Mouse (Mus musculus): ENCODE data around the gene Maneal.
A peak's percentile ranks its signal among the peaks of the same experiment; 100 is the strongest.

The Maneal gene

DNA sequence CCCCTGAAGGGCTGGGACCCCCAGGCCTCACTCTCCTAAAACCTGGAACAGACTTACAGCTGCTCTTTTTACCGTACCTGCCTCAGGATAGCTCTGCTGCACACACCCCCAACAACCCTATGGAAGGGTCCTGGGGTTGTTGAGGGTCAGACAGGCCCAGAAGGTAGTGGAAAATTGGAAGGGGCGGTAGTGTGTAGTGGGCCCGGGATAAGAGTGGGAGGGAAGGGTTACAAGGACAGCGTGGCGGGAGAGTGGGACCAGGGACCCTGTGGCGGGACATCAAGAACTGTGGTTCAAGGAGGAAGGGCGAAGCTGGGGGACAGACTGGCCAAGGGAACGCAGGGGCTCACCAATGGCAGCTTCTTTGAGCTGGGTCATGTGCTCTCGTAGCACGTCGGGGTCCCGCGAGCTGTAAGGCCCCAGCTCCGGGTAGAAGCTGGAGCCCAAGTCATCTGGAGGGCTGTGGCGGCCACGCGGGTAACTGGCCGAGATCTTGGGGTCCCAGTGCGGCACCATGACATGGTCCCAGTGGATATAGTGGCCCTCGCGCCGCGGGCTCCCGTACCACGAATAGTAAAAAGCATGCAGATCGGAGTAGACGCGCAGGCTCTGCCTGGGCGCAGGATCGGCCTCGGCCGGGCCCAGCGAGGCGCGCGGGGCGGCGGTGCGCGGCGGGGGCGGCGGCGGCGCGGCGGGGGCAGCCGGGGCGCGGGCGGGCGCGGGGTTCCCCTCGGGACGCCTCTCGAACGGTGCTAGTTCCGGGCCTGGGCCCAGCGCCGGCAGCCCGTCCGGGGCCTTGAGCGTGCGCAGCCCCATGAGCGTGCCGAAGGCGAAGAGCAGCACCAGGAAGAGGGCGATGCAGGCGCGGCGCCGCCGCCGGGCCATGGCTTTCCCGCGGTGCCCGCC, at the start of gene Maneal:
TSS of gene Maneal (minus strand) at position 889 of the 906 bp plus-strand sequence.
- DNase-seq (ENCODE audit: extremely low spot score, low spot score): peak; percentile 31

DNA sequence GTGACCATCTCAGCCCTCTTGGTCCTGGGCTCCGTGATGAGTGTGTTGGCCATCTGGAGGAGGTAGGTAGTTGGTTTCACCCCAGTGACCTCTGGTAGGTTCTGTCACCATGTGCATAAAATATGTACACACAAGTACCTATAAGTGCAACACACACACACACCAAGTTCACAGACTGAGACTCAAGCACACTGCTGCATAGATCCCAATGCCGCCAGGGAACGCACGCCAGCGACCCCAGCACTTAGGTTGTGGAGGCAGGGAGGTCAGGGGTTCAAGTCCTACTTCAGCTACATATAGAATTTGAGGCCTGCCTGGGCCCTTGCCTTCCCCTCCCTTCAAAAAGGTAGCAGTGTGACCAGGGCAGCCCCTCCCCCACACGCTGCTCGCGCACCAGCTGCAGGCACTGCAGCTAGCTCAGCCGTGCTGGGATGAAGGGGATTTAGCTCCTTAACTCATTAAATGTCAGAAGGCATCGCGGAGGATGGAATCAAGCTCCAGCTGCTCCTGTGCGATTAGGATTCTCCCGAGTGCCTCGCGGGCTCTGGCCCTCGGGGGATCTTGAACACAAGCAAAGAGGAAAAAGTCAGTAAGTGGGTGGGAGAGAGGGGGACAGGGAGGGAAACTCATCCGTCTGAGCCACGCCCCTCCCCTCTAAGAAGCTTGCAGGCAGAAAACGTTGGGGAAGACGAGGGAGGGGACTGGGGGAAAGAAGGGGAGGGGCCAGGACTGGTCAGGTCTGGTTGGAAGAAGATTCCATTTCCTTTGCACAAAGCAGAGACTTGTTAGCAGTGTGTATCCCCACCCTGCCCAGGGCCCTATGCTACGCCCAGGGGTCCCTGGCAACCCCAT, 44.2 kb upstream of the Maneal start:
- DNase-seq (ENCODE audit: extremely low spot score, low spot score): peak; percentile 61

DNA sequence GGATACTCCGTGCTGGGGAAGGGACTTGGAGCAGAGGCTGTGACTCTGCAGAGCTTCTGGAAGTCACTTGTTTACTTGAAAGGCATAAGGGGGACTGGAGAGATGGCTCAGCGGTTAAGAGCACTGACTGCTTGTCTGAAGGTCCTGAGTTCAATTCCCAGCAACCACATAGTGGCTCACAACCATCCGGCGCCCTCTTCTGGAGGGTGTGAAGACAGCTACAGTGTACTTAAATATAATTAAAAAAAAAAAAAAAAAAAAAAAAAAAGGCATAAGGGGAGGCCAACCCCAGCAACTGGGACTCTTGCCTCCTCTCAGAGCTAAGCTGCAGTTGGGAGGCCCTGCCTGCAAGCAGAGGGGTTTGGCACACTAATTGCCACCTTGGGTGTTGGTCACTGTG, 43.4 kb upstream of the Maneal start:
- no peak for DNase-seq (ENCODE audit: extremely low spot score, low spot score)

DNA sequence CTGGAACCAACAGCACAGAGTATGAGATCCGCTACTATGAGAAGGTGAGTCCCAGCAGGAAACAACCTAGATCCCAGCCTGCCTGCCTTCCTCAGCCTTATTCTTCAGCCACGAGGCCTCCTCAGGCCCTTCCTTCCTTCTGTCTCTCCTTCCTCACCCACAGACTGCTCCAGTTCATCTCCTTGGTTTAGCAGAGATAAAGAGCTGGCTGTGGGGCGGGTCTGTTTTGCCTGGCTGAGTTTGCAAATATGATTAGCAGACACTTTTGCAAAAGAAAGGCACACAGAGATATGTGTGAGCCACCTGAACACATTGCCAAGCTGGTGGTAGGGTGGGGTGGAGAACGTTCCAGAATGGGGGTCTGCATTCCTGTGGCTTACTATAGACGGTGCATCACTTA, 37.9 kb upstream of the Maneal start:
- DNase-seq (ENCODE audit: extremely low spot score, low spot score): no peak

DNA sequence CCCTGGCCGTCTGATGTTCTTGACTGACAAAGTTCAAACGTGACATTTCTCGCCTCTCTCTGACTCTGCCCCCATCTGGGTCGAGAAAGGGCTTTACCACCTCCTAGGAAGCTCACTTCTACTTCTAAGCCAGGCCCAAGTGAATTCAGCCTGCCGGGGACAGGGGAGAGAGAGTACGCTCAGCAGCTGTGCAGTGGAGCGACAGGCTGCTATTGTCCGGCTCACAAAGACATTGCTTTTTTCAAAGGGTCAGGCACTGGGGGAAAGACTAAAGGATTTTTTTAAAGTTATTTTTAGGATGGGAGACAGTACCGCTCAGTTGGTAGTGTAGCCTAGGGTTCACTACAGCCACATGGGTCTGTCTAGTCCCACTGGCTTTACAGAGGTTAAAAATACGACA, 36.5 kb upstream of the Maneal start:
- no peak for DNase-seq (ENCODE audit: extremely low spot score, low spot score)

DNA sequence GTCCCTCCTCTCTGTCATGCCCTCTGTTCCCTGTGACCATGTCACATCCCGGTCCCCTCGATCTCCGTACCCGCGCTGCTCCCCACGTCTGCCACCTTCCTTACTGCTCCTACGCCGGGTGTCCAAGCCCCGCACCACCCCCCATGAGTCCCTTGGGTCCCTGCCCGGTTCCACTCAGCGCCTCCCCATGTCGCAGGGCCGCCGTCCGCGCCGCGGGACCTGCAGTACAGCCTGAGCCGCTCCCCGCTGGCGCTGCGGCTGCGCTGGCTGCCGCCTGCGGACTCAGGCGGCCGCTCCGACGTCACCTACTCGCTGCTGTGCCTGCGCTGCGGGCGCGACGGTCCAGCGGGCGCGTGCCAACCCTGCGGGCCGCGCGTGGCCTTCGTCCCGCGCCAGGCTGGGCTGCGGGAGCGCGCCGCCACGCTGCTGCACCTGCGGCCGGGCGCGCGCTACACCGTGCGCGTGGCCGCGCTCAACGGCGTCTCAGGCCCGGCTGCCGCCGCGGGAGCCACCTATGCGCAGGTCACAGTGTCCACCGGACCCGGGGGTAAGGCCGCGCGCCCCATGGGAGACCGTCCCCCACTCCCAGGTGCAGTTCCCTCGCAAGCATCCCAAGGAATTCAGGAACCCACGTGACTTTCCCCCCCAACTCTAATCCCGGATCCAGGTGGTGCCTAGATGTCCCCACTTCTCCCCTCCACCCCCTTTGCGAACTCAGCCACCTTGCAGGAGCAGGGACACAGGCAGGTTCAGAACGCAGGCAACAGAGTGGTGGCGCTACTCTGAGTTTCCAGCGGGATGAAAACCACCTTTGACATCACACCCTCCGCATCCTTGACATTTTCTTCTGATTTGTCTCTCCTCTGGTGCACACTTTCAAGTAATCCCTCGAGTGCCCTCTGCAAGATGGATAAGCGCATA, 32.8 kb upstream of the Maneal start:
- peak; percentile 42 for DNase-seq (ENCODE audit: extremely low spot score, low spot score)

DNA sequence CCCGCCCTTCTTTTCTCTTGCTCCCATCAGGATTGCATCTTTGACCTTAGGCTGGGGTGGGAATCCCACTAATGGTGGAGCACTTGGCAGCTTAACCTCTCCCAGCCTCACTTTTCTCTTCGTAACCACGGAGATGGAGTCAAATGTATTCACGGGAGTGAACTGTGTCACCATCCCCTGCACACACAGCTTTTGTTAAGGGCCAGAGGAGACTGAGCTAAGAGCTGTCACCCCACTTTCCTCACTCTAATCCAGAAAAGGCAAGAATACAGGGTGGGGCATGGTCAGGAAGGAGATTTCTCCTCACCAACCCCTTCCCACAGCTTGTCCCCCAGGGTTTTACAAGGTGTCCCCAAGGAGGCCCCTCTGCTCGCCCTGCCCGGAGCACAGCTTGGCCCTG, 31.8 kb upstream of the Maneal start:
- no peak for DNase-seq (ENCODE audit: extremely low spot score, low spot score)

DNA sequence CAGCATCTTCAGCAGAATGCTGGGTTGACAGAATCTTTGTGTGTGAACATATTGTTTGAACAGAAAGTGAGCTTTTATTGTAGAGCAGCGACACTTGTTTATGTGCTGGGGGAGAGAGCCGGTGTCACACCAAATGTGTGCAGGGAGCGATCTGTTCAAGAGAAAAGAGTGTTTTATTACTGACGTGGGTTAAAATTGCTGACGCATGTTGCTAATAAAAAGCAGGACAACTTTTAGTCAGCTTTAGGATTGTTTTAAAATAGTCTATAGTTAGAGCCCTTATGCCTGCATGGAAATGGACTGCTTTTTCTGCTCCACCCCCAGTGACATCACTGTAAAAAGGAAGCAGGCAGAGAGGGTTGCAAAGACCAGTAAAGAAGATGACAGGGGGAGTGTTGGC, 28.9 kb upstream of the Maneal start:
- DNase-seq (ENCODE audit: extremely low spot score, low spot score): no peak

DNA sequence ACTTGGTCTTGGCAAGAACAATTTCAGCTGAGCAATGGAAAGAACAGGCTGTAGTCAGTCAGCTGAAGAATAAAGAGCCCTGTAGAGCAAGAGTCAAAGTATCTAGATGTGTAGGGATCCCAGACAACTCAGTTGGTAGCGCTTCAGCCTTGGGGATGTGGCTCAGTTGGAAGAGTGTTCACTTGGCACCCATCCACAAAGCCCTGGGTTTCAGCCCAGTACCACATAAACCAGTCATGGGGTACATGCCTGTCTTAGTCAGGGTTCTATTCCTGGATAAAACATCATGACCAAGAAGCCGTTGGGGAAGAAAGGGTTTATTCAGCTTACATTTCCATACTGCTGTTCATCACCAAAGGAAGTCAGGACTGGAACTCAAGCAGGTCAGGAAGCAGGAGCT, 28.0 kb upstream of the Maneal start:
- DNase-seq (ENCODE audit: extremely low spot score, low spot score): no peak

DNA sequence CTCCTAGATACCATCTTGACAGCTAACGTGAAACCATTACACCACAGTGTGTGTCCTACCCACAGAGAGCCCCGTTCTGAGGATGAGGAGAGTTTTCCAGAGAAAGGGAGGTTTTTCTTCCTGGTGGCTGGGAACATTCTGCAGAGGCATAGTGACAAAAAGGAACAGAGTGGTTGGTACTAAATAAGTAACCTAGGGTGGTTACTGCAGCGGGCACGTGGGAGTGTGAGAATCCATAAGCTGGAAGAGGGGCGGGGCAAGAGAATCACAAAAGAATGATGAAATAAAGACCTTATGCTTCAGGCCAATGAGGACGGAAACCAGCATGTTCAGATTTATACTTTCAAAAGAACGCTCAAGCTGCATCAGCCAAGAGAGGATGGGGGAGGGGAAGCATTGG, 26.7 kb upstream of the Maneal start:
- DNase-seq (ENCODE audit: extremely low spot score, low spot score): no peak

DNA sequence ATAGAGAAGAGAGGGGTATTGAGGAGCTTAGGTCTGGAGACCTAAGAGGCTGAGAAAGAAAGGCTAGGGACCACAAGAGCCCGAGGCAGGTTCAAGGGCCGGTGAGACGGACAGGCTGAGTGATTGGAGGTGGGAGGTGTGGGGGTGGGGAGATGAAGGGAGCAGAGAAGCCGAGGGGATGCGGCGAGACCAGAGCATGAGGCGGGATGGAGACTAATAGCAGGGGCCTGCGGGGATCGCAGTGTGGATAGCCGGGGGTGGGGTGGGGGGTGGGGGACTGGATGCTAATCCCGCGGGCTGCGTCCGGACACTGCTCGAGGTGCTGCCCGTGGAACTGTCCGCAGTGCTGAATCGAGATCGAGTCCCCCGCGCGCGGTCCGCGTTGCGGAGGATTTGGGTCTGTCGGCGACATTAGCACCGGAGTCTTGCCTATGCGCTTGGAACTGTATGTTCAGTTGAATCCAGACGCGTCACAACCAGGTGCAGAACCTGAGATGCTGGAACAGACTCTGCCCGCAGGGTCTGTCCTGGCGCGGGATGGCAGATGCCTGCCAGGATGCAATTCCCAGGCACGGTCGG, 20.3 kb upstream of the Maneal start:
- DNase-seq (ENCODE audit: extremely low spot score, low spot score): peak; percentile 58

DNA sequence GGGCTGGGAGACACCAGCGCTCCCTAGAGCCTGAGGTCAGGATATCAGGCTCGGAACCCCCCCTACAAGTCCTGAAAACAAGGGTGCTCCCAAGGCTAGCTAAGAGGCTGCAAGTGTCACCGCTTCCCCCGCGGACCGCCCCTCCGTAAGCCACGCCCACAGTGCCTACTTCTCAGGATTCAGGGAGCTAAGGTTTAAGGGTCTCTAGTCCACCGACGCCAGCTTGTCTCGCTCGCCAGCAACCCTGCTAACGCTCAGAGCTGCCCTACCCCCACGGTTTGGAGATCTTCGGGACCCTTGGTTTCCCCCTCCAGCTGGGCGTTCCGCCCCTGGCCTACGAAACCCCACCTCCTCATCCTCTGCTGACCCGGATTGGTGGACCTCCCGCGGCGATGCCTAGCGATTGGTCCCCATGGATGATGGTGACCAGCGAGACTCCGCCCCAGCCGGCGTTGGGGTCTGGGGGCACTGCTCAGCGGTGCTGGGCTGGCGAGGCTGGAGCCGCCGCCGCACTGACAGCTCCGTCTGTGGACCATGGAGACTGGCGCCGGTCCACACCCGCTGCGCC, 19.5 kb upstream of the Maneal start:
- DNase-seq (ENCODE audit: extremely low spot score, low spot score): peak; percentile 88

DNA sequence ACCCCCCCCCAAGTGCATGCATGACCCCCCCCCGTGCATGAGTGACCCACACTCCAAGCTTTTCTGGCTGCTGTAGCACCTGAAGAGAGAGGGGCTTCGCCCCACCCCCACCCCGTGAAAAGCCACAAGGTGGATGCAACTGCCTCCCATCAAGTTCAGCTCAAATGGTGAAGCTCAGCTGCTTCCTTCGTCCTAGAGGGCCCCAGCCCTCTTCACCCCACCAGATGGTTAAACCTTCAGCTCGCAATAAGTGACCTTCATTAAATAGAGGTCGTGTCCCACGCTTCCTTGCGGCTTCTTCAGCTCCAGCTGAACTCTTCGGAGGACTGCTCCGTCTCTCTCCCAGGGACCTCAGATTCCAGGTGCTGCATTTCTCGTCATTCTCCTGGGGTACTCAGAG, 18.6 kb upstream of the Maneal start, which contains the start of gene Epha10:
TSS of gene Epha10 (plus strand) at position 301 of the 400 bp plus-strand sequence.
- DNase-seq (ENCODE audit: extremely low spot score, low spot score): no peak

DNA sequence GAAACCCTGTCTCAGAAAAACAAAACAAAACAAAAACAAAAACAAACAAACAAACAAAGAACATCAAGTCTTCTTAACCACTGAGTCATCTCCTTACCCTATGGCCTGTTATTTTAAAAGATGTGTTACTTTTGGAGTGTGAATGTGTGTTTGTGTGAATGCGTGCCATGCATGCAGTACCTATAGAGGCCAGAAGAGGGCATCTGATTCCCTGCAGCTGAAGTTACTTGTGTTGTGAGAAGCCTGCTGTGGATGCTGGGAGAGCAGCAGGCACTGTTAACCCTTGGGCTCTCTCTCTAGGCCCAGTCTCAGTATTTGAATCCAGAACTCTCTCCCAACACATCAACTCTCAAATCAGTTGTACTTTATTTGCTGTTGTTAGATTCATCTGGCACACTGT, 10.7 kb upstream of the Maneal start:
- DNase-seq (ENCODE audit: extremely low spot score, low spot score): no peak

DNA sequence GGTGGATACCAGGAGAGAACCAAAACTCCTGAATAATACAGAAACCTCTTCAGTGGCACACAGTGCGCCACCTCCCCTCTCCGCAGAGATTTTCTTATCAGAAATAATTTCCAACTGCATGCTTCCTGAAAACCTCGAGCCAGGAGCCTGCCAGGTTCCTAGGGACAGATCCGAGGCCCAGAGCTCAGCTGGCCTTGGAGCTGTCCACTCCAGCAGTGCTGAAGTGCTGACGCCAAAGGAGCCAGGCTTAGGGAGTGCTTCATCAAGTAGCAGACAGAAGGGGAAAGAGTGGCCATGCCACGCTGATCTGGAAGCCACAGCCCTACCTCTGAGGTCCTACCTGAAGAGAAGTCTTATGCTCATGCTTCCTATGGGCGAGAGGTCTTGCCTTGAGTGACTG, 1.5 kb downstream of the Maneal start:
- DNase-seq (ENCODE audit: extremely low spot score, low spot score): peak; percentile 83

DNA sequence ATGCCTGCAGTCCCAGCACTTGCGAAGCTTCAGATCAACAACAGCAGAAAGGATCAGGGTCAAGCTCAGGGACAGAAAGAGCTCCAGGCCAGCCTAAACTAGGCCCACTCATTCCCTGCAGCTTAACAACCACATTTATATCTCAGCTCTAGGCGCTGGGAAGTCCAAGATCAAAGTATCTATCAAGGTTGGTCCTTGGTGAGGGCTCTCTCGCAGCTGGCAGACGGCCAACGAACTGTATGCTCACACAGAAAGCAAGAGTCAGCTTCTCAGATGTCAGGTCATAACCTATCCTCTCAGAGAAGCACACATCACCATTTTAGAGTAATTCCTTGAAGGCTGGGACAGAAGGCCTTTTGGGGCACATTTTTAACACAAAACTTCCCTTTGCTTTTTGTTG, 3.6 kb downstream of the Maneal start:
- no peak for DNase-seq (ENCODE audit: extremely low spot score, low spot score)

DNA sequence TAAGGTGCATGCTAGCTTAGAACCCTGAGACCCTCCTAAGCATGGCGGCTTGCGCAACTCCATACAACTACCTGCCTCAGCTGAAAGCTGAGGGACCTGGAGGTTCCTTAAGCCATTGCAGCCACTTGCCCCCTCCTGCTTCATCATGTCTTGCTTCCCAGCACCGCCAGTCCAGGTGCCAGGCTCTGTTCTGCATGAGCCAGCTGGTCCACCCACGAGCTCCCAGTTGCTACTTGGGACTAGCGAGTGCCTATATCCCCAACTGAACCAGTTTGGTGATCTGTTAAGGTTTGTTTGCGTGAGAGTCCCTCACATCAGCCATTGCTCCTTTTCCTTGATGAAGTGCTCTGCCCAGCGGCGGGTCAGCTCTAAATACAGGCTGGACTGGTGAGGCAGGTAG, 5.7 kb downstream of the Maneal start:
- no peak for DNase-seq (ENCODE audit: extremely low spot score, low spot score)

DNA sequence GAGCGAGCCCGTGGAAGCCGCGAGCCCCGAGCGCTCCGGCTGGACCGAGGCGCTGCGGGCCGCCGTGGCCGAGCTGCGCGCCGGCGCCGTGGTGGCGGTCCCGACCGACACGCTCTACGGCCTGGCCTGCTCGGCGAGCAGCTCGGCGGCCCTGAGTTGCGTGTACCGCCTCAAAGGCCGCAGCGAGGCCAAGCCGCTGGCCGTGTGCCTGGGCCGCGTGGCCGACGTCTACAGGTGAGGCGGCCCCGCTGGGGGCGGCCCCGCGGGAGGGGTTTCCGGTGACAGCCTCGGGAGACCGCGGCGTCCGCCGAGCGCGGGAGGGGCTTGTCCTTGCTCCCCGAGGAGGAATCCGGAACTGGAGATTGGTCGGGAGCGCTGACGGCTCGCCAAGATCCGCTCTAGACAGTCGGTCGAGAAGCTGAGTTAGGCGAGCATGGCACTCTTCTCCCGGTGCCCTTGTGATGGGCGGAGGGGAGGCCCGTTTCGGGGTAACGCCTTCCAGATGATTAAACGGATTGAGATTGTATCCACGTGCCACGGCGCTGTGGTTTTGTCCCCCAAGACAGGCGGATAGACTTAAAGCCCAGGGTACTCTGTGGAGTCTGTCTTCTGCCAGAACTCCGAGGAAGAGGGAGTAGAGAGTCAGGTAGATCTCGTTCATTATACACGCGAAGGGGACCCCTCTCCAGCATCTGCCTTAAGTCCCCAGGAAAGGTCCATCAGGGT, 10.9 kb downstream of the Maneal start, which contains the start of gene 1110065P20Rik:
TSS of gene 1110065P20Rik (minus strand) at position 264 of the 726 bp plus-strand sequence.
- DNase-seq (ENCODE audit: extremely low spot score, low spot score): peak; percentile 56

DNA sequence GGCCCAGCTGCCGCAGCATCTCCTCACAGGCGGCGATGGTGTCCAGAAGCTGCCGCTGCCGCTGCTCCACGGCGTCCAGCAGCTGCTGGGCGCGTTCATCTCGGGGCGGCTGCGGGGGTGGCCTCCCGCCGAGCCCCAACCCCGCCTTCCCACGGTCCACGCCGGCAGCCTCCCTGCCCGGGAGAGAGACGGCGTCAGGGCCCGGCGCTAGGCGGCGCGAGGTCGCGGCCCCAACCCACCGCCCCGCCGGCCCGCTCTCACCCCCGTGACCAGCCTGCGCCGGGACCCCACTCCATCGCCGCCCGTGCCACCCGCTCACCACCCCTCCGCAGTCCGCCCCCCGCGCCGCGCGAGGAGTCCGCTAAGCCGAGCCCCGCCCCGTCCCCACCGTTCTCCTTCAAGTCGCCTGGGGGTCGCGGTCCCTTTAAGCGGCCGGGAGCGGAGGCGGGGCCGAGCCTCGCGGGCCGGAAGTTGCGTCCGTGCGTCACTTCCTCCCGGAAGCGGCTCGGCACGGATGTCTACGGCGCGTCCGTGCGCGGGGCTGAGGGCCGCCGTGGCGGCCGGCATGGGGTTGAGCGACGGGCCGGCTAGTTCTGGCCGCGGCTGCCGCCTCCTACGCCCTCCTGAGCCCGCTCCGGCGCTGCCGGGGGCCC, 11.6 kb downstream of the Maneal start, which contains the start of gene Yrdc:
TSS of gene Yrdc (plus strand) at position 419 of the 653 bp plus-strand sequence.
- DNase-seq (ENCODE audit: extremely low spot score, low spot score): peak; percentile 96

All from neural tube, embryonic 10.5 days (tissue).